Mouse (Mus musculus) skeletal muscle tissue, adult 2 months (tissue): ENCODE measurements at regions not wholly inside any gene's neighbourhood (a gene's known extent, or its start where the extent isn't known, plus 50 kb on each side); places are given as distances from the start of the nearest gene placed in this dataset.

Experiments used
- DNase-seq: peaks from one replicate; pipeline ENCODE4 v3.0.0-alpha.2; 2012; ENCODE audit warnings: low read depth, low spot score

- peak; percentile 9 for DNase-seq
Observed at GRCm38 (mm10) chr8:91747174-91747859, 54.5 kb downstream of the Irx3 start.

DNA sequence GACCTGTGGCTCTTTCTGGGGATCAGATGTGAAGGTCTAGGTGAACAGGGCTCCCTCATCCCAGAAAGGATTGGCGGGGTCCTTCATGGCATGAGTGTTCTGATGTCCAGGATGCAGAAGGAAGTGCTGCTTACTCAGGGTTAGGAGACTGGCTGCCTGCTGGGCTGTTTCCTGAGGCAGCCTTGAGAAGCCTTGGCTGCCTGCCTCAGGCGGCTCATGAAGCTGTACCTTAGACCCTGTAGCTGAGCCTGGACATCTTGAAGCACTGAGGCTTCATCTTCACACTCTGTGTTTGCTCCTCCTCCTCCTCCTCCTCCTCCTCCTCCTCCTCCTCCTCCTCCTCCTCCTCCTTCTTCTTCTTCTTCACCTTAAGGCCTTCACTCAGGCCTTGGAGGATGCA is 77.2 kb downstream of the Irx3 start:
- no peak for DNase-seq
